Mouse (Mus musculus) midbrain, embryonic 16.5 days (tissue): ENCODE data around the gene Zfp36. TPM values are rescaled to one million over a fixed set of nuclear protein-coding genes. Genes with fewer than 3 reads are reported as not detected.
"Not testable (repeated sequence)": the region's sequence is repeated elsewhere in the genome, so short reads cannot be mapped to it uniquely, and the experiment has no call there.

ENCODE experiments used
- ATAC-seq: fragments of 200-750 bp; cut with Nextera tagmentation; 2 replicates; pipeline ENCODE4 v1.8.0; 2017; ENCODE audit warnings: moderate TSS enrichment
- H3K27ac ChIP-seq: fragments of 300-500 bp; sonication (generic); 2 replicates; pipeline ENCODE4 v1.5.1; 2014; ENCODE audit warnings: mild to moderate bottlenecking, low read length, mixed read lengths
- H3K27me3 ChIP-seq: fragments of 300-500 bp; sonication (generic); 2 replicates; pipeline ENCODE4 v1.6.1; 2014; ENCODE audit warnings: low read depth, low read length, mixed read lengths; ENCODE audit not compliant: control insufficient read depth, insufficient read depth
- H3K36me3 ChIP-seq: fragments of 300-500 bp; sonication (generic); 2 replicates; pipeline ENCODE4 v1.6.1; 2014; ENCODE audit warnings: mild to moderate bottlenecking, low read length, moderate library complexity, mixed read lengths; ENCODE audit not compliant: control insufficient read depth, insufficient read depth
- H3K4me1 ChIP-seq: fragments of 300-500 bp; sonication (generic); 2 replicates; pipeline ENCODE4 v1.6.1; 2014; ENCODE audit warnings: mild to moderate bottlenecking, low read length, mixed read lengths; ENCODE audit not compliant: control insufficient read depth, insufficient read depth
- H3K4me2 ChIP-seq: fragments of 300-500 bp; sonication (generic); 2 replicates; pipeline ENCODE4 v1.6.1; 2014; ENCODE audit warnings: mild to moderate bottlenecking, low read length, mixed read lengths
- H3K4me3 ChIP-seq: fragments of 300-500 bp; sonication (generic); 2 replicates; pipeline ENCODE4 v1.5.1; 2014; ENCODE audit warnings: low read depth, mild to moderate bottlenecking, low read length, moderate library complexity, mixed read lengths
- H3K9ac ChIP-seq: fragments of 300-500 bp; sonication (generic); 2 replicates; pipeline ENCODE4 v1.6.1; 2014; ENCODE audit warnings: low read depth, low read length, mixed read lengths
- H3K9me3 ChIP-seq: fragments of 300-500 bp; sonication (generic); replicated peaks from 2 replicates; pipeline ENCODE4 v1.6.1; 2014; ENCODE audit warnings: mild to moderate bottlenecking, low read length, mixed read lengths; ENCODE audit not compliant: control insufficient read depth, poor library complexity, severe bottlenecking
- WGBS: fragments of 180-500 bp; shearing (Covaris S2); extraction: QIAGEN DNeasy Blood & Tissue Kit; methylation state at CpG from one replicate; pipeline ENCODE4 v1.1.7; 2014; 5-methylcytosine and 5-hydroxymethylcytosine counted together
- polyA plus RNA-seq: library from polyadenylated mRNA; unstranded; fragments of >200 nt; fragmentation: Nextera tagmentation; extraction: Ambion mirVana; gene quantifications from 2 replicates; pipeline ENCODE4 v1.2.1, GENCODE M21; 2015

The Zfp36 gene
- polyA plus RNA-seq, 1 experiment from 2014 or later, result 2.9 TPM

DNA sequence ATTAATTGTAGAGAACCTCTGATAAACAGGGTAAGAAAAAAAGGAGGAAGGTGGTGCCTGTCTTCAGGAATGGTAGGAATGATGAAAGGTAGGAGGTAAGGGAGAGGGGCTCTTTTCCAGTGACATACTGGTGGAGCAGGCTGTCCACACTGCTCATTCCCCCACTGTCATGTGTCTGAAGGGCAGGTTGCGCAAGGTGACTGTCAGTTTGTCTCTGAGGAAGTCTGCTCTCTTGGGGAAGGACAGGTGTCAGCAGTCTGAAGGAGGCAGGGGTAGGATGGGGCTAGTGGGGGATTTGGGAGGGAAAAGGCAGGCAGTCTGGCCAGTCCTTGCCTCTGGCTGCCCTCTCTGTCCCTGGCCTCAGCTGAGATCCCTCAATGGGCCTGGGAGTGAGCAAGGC lies 21.0 kb upstream of the Zfp36 start:
- H3K36me3 ChIP-seq, result peaks cover 59% of the 10 kb centered on the region
- H3K4me3 ChIP-seq, result no peak overlapping the region
- H3K27ac ChIP-seq, result no peak overlapping the region
- WGBS, result 91% methylated on average over 1 of the region's 1 CpGs
- no peak overlapping the region for H3K4me2 ChIP-seq
- no peaks in the 10 kb centered on the region for H3K9me3 ChIP-seq
- no peak overlapping the region for H3K9ac ChIP-seq
- H3K4me1 ChIP-seq, result no peaks in the 10 kb centered on the region
- H3K27me3 ChIP-seq, result no peaks in the 10 kb centered on the region
- ATAC-seq, result no peak

DNA sequence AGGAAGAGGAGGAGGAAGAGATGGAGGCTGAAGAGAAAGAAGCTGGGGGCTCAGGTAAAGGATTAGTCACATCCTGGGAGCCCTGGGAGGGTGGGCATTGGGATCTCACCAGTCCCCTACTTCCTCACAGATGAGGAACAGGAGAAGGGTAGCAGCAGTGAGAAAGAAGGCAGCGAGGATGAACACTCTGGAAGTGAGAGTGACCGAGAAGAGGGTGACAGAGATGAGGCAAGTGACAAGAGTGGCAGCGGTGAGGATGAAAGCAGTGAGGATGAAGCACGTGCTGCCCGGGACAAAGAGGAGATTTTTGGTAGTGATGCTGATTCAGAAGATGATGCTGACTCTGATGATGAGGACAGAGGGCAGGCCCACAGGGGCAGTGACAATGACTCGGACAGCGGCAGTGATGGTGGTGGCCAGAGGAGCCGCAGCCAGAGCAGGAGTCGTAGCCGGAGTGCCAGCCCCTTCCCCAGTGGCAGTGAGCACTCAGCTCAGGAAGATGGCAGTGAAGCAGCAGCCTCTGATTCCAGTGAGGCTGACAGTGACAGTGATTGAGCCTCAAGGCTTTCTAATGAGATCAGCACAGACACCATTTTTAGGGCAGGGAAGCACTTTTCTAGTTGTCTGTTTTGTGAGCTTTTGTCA lies 18.8 kb upstream of the Zfp36 start:
- Histone ChIP-seq H3K27ac (no peak overlapping the region), H3K27me3 (no peaks in the 10 kb centered on the region), H3K4me1 (peaks cover 3% of the 10 kb centered on the region; the same call in 1 of the 2 replicates), H3K4me3 (no peak overlapping the region), H3K9ac (no peak overlapping the region), H3K36me3 (peaks cover 49% of the 10 kb centered on the region), H3K4me2 (no peak overlapping the region), H3K9me3 (no peaks in the 10 kb centered on the region)
- ATAC-seq, result no peak
- WGBS, result 92% methylated on average over 10 of the region's 10 CpGs

DNA sequence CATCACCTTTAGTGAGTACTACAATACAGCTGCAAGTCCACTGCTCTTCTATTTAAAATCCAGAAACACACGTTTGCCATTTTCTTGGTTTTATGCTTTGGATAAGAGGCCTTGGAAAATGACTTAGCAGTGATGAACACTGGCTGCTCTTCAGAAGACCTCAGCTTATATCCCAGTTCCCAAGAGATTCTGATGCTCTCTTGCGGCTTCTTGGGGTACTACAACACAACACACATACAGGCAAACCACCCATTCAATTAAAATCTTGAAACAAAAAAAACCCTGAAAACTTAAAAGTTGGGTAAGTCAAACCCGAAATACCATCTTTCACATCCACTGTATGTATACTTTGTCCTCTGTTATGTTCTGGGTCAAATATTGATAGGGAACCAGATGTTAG lies 17.9 kb upstream of the Zfp36 start:
- Histone ChIP-seq H3K4me1 (peaks cover 8% of the 10 kb centered on the region), H3K9me3 (no peaks in the 10 kb centered on the region), H3K27ac (no peak overlapping the region), H3K27me3 (no peaks in the 10 kb centered on the region), H3K4me2 (no peak overlapping the region), H3K36me3 (peaks cover 41% of the 10 kb centered on the region), H3K4me3 (no peak overlapping the region), H3K9ac (no peak overlapping the region)
- no peak for ATAC-seq
- 62% methylated on average over 3 of the region's 3 CpGs for WGBS

DNA sequence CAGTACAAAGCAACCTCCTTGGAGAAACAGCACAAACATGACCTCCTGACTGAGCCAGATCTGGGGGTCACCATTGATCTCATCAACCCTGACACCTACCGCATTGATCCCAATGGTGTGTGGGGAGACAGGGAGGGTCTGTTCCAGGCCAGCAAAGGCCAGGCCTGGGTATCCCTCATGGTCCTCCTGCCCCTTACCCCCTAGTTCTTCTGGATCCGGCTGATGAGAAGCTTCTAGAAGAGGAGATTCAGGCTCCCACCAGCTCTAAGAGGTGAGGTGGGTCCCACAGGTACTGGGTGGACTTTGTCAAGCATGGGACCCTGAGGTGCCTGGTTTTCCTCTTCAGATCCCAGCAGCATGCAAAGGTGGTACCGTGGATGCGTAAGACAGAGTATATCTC lies 15.4 kb upstream of the Zfp36 start:
- no peak for ATAC-seq
- H3K27me3 ChIP-seq, result no peaks in the 10 kb centered on the region
- WGBS, result 99% methylated on average over 4 of the region's 4 CpGs
- no peak overlapping the region for H3K9ac ChIP-seq
- no peak overlapping the region for H3K4me2 ChIP-seq
- H3K9me3 ChIP-seq, result no peaks in the 10 kb centered on the region
- H3K36me3 ChIP-seq, result peaks cover 27% of the 10 kb centered on the region
- H3K27ac ChIP-seq, result no peak overlapping the region
- peaks cover 15% of the 10 kb centered on the region for H3K4me1 ChIP-seq
- H3K4me3 ChIP-seq, result no peak overlapping the region

DNA sequence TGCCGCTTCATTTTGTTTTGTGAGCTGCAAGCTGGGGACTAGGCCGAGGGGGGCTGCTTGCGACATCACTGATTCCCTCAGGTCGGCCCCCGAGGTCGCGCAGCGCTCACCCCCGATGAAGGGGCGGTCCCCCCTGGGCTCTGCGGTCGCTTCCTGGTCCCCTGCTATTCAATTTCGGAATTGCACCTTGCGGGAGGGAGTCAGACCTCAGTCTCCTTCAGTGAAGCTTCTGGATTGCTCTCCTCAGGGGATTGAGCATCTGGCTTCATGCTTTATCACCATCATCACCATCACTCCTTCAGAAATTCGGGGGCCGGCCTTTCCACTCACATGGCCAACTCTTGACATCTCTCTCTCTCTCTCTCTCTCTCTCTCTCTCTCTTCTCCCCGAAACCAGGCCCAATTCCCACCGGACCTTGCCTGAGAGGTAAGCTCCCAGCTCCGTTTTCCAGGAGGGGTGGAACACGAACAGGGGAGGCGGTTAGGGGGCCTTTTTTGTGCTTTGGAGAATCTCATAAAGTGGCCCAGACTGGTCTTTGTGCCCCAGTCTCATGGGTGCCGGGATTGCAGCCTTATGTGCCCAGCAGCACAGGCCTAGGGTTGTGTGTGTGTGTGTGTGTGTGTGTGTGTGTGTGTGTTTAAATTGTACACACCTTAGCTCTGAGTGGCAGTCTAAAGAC lies 13.4 kb upstream of the Zfp36 start:
- Histone ChIP-seq H3K4me3 (peak overlapping the region; percentile 97), H3K4me1 (peaks cover 15% of the 10 kb centered on the region), H3K9ac (peak overlapping the region; percentile 88), H3K4me2 (peak overlapping the region; percentile 97), H3K9me3 (no peaks in the 10 kb centered on the region), H3K36me3 (peaks cover 24% of the 10 kb centered on the region), H3K27ac (peak overlapping the region; percentile 81), H3K27me3 (no peaks in the 10 kb centered on the region)
- no peak for ATAC-seq
- WGBS, result 8% methylated on average over 22 of the region's 22 CpGs

DNA sequence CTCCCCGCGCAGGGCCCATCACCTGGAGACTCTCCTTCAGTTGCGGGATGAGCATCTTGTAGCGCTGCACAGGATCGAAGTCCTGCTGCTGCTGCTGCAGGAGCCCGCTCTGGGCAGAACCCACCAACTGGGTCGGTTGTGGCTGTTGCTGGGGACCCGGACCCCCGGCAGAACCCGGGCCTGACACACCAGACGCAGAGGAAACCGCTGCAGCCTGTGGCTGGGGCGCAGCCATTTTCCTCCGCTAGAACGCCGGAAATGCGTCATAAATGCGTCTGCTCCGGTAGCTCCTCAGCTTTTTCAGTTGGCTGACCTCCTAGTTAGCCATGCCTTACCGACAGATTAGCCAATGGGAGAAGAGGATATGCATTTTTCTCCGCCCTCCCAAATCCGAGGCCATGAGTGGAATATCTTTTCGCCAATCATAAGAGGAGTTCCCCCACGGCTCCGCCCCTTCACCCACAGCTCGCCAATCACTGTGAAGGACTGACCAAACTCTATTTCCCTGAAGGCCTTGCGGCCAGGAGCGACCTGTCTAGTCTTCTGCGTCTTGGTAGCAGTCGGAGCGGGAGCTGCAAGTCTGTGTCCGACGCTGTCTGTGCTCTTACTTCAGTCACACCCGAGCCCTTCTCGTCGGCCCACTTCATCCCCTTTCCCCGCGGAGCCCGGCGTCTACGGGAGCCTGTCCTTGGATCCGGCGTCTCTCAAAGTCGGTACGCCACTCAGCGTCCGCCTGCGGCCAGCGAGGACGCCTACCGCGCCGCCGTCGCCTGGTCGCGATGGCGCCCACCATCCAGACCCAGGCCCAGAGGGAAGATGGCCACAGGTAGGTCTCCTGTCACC lies 12.6 kb upstream of the Zfp36 start, which contains the start of the genes Med29 and Paf1:
Gene Med29 (minus strand): TSS at position 280 of the 843 bp plus-strand sequence.
Gene Paf1 (plus strand): TSS at position 523 of the 843 bp plus-strand sequence.
- ATAC-seq, result peak; percentile 99
- Histone ChIP-seq H3K4me1 (peaks cover 15% of the 10 kb centered on the region), H3K36me3 (peaks cover 24% of the 10 kb centered on the region), H3K9ac (peak within 1 kb of the TSS; percentile 88), H3K27ac (peak within 1 kb of the TSS; percentile 81), H3K27me3 (no peaks in the 10 kb centered on the region), H3K9me3 (no peaks in the 10 kb centered on the region), H3K4me2 (peak within 1 kb of the TSS; percentile 97), H3K4me3 (peak within 1 kb of the TSS; percentile 97)
- WGBS, result under 1% methylated on average over 56 of the region's 58 CpGs

DNA sequence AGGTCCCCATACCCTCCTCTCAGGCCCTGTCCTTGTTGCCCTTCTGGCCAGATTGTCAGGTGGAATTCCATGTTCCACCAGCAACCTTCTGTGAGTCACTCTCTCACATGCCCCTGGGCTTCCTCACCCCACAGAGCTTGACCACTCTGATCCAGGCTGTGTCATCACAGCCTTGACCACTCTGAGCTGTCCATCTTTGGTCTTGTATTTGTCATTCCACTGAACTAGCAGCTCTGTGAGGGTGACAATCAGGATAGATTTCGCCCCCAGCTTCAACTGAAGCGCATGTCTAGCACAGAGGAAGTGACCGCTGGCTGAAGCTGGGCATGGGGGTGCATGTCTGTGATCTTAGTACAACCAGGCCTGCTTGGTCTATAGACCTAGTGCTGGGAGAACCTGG lies 10.3 kb upstream of the Zfp36 start:
- no peak for ATAC-seq
- 98% methylated on average over 3 of the region's 3 CpGs for WGBS
- Histone ChIP-seq H3K9me3 (no peaks in the 10 kb centered on the region), H3K4me3 (no peak overlapping the region), H3K4me2 (no peak overlapping the region), H3K4me1 (peaks cover 15% of the 10 kb centered on the region), H3K9ac (no peak overlapping the region), H3K36me3 (peaks cover 19% of the 10 kb centered on the region), H3K27me3 (no peaks in the 10 kb centered on the region), H3K27ac (no peak overlapping the region)

DNA sequence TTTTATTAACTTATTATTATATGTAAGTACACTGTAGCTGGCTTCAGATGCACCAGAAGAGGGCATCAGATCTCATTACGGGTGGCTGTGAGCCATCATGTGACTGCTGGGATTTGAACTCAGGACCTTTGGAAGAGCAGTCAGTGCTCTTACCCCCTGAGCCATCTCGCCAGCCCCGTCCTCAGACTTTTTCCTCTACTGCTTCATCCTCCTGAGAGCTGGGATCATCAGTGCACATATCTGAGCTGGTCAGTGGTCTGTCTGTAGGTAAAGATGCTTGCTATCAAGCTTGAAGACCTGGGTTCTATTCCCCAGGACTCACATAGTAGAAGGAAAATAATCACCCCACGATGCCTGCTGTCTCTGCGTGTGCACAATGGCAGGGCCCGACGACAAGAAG lies 7.3 kb upstream of the Zfp36 start:
- H3K27me3 ChIP-seq, H3K9me3 ChIP-seq, ATAC-seq, H3K4me3 ChIP-seq, H3K4me1 ChIP-seq, H3K9ac ChIP-seq, H3K4me2 ChIP-seq, H3K27ac ChIP-seq: not testable (repeated sequence)
- H3K36me3 ChIP-seq, result peaks cover 17% of the 10 kb centered on the region
- WGBS, result 90% methylated on average over 7 of the region's 7 CpGs
